Mouse (Mus musculus) kidney, adult 2 months (tissue): Measurements from ENCODE around the gene Pdhx. TPM values are rescaled to one million over a fixed set of nuclear protein-coding genes. Genes with fewer than 3 reads are reported as not detected.
A peak's percentile ranks its signal among the peaks of the same experiment; 100 is the strongest.

Experiments
- DNase-seq: peaks from one replicate; pipeline ENCODE4 v3.0.0; 2021
- H3K27ac ChIP-seq: fragments of 200-500 bp; 2 replicates; pipeline ENCODE4 v1.5.1; 2012; ENCODE audit warnings: low read depth, low read length, control low read depth, inconsistent platforms; ENCODE audit not compliant: insufficient read depth
- H3K27me3 ChIP-seq: fragments of 200-500 bp; replicated peaks from 2 replicates; pipeline ENCODE4 v1.6.1; 2012; ENCODE audit warnings: mild to moderate bottlenecking, moderate library complexity, low read length, inconsistent platforms; ENCODE audit not compliant: control insufficient read depth, insufficient read depth
- H3K36me3 ChIP-seq: fragments of 200-500 bp; 2 replicates; pipeline ENCODE4 v1.6.1; 2012; ENCODE audit warnings: mild to moderate bottlenecking, moderate library complexity, low read length, inconsistent platforms; ENCODE audit not compliant: control insufficient read depth, insufficient read depth
- H3K4me1 ChIP-seq: fragments of 200-500 bp; 2 replicates; pipeline ENCODE4 v1.6.1; 2011; ENCODE audit warnings: low read length; ENCODE audit not compliant: control insufficient read depth, insufficient read depth
- H3K4me3 ChIP-seq: fragments of 200-500 bp; 2 replicates; pipeline ENCODE4 v1.5.1; 2011; ENCODE audit warnings: mild to moderate bottlenecking, low read depth, low read length, control low read depth; ENCODE audit not compliant: insufficient read depth
- CTCF ChIP-seq: fragments of 200-500 bp; conservative IDR thresholded peaks from 2 replicates; pipeline ENCODE4 v1.5.1; 2011; ENCODE audit warnings: low read depth, mild to moderate bottlenecking, control low read depth, low read length, moderate library complexity, mixed read lengths; ENCODE audit not compliant: insufficient read depth, insufficient read length
- POLR2A ChIP-seq: fragments of 200-500 bp; IDR thresholded peaks from one replicate; pipeline ENCODE4 v1.6.1; 2011; ENCODE audit warnings: low read depth, low read length, control low read depth
- WGBS: fragments of 180-500 bp; shearing (Covaris S2); methylation state at CpG from one replicate; pipeline ENCODE4 v1.1.7; 2018; 5-methylcytosine and 5-hydroxymethylcytosine counted together
- polyA plus RNA-seq: library from polyadenylated mRNA; depleted of rRNA; stranded (reverse); fragments of >200 nt; gene quantifications from 2 replicates; pipeline ENCODE4 v1.2.3, GENCODE M21; 2012

The Pdhx gene
- polyA plus RNA-seq, 1 experiment, result 37.2 TPM

DNA sequence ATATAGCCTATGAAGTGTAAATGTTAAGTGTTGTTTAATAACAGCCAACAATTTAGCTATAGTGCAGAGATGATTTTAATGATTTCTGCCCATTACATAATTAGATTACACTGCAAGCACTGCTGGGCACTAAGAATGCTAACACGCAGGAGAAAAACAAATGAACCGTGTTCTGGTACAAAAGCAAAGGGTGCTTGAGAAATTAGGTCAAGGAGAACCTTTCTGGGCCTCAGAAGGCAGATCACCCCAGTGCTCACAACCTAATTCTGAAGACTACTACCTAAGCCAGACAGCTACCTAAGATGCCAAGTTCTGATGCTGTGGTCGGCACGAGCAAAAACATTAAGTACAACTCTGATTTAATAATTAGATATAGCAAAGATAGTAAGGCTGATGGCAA lies 35.5 kb downstream of the Pdhx start:
- TF ChIP-seq CTCF (no peak), POLR2A (no peak)
- H3K27me3 ChIP-seq, result no peaks in the 10 kb centered on the region
- WGBS, result 46% methylated on average over 4 of the region's 4 CpGs

GRCm38 (mm10) chr2:103022728-103023127 lies 50.6 kb downstream of the Pdhx start:
- peaks cover 1% of the 10 kb centered on the region; the same call in 1 of the 2 replicates for H3K36me3 ChIP-seq
- no peaks in the 10 kb centered on the region for H3K4me1 ChIP-seq
- H3K27me3 ChIP-seq, result no peaks in the 10 kb centered on the region
- TF ChIP-seq POLR2A (no peak), CTCF (no peak)
- WGBS, result 95% methylated on average over 3 of the region's 3 CpGs
- H3K27ac ChIP-seq, result no peak overlapping the region
- DNase-seq, result no peak
- no peak overlapping the region for H3K4me3 ChIP-seq

More for the DNA sequence above, 35.5 kb downstream of the Pdhx start:
- no peak overlapping the region for H3K27ac ChIP-seq
- H3K36me3 ChIP-seq, result no peaks in the 10 kb centered on the region; the same call in 1 of the 2 replicates
- H3K4me3 ChIP-seq, result no peak overlapping the region
- H3K4me1 ChIP-seq, result peaks cover 6% of the 10 kb centered on the region; the same call in 1 of the 2 replicates
- DNase-seq, result peak; percentile 42

- no peak overlapping the region for H3K4me3 ChIP-seq
- DNase-seq, result no peak
- peaks cover 1% of the 10 kb centered on the region; the same call in 1 of the 2 replicates for H3K36me3 ChIP-seq
- no peak overlapping the region for H3K27ac ChIP-seq
- TF ChIP-seq POLR2A (no peak), CTCF (no peak)
- H3K4me1 ChIP-seq, result no peaks in the 10 kb centered on the region
- no peaks in the 10 kb centered on the region for H3K27me3 ChIP-seq
- WGBS, result 81% methylated on average over 4 of the region's 4 CpGs
Measured at GRCm38 (mm10) chr2:103020191-103020987, 52.9 kb downstream of the Pdhx start.

- H3K36me3 ChIP-seq, result peaks cover 1% of the 10 kb centered on the region; the same call in 1 of the 2 replicates
- 72% methylated on average over 9 of the region's 9 CpGs for WGBS
- DNase-seq, result no peak
- no peaks in the 10 kb centered on the region for H3K4me1 ChIP-seq
- H3K27ac ChIP-seq, result no peak overlapping the region
- H3K27me3 ChIP-seq, result no peaks in the 10 kb centered on the region
- no peak for TF ChIP-seq POLR2A
- TF ChIP-seq CTCF, result 0 out of 2 replicates have a peak, but pooled peaks have one; percentile 8
- no peak overlapping the region for H3K4me3 ChIP-seq
Measured at GRCm38 (mm10) chr2:103018817-103019494, 54.4 kb downstream of the Pdhx start.

DNA sequence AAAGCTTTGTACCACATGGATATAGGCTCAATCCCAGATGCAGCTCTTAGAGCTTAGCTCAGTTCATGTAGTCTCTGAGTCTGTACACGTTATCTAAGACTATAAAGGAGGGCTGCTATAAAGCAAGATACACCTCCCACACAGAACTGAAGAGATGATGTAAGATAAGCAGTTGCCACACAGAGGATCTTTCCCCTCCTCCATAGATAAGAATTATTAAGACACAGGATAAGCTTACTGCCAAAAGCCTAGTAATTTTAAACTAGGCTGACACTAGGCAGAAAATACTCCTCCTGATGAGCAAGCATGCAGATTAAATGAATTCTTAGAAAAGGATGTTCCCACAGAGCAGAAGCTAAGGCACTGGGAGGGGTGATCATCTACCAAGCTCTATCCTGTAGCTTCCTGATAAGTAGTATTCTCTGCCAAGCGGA lies 55.9 kb downstream of the Pdhx start:
- no peak overlapping the region for H3K27ac ChIP-seq
- H3K4me1 ChIP-seq, result no peaks in the 10 kb centered on the region
- peaks cover 1% of the 10 kb centered on the region; the same call in 1 of the 2 replicates for H3K36me3 ChIP-seq
- no peak for TF ChIP-seq POLR2A
- no peak for TF ChIP-seq CTCF
- H3K4me3 ChIP-seq, result no peak overlapping the region
- WGBS, result 74% methylated on average over 2 of the region's 2 CpGs
- no peaks in the 10 kb centered on the region for H3K27me3 ChIP-seq
- no peak for DNase-seq

DNA sequence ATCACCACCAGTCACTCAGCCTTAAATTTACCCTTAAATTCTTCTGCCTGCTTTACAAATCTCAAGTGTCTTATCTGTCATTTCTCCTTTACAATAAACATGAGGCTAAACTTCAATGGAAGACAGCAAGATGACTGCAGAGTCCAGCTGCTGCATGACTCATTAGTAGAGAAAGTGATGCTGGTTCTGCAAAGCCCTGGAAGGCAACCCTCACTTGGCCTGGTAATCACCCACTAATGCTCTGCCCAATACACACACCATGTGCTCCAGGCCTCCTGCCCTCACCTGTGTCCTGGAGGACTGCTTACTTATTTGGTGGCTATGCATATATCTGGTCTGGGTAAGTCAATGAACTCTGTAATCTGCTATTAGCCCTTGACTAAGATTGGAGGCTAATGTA lies 57.2 kb downstream of the Pdhx start:
- Histone ChIP-seq H3K4me1 (no peaks in the 10 kb centered on the region), H3K27ac (no peak overlapping the region), H3K27me3 (no peaks in the 10 kb centered on the region), H3K36me3 (no peaks in the 10 kb centered on the region; the same call in 1 of the 2 replicates), H3K4me3 (no peak overlapping the region)
- DNase-seq, result no peak
- TF ChIP-seq POLR2A (no peak), CTCF (no peak)
